Comparison of ENCODE assay signal across 8 mouse cellular contexts in the genomic region with DNA sequence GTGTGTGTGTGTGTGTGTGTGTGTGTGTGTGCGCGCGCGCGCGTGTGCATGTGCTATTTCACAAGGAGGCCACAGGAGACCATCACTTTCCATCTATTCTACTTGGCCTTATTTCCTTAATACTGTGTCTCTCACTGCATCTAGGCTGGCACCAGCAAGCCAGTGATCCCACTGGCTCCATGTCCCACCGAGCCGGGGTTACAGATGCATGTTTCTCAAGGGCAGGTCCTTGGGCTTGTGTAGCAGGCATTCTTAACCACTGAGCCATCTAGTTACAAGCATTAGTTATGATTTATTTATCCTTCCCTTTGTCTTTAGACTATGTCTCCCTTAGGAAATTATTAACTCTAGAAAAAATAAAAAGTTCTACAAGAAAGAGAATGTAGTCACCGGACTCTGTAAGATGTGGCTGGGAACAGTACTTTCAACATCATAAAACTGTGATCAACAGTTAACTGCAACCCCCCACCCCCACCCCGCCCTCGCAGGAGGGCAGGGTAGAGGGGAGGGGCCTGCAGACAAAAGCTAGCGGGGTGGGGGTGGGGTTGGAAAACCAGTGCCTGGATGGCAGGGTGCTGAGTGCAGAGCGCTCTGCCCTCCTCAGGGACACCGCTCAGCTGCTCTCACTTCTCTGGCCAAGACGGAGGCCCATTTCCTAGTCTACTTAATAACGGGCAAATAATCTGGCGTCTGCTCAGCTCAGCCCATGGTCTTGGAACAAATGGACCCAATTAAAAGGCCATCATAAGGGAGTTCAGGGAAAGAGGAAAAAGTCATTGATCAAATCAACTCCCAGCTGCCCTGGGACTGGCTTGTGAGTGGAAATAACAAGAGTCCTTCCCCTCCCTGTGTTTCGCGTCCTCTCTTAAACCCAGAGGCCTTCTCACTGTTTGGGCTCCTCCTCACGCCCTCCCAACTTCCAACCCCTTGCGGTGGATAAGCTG. TPM values are rescaled to one million over a fixed set of nuclear protein-coding genes. Genes with fewer than 3 reads are reported as not detected.
A peak's percentile ranks its signal among the peaks of the same experiment; 100 is the strongest.
DNase-seq lines count a peak whose midpoint lies in the region; ATAC-seq and TF ChIP-seq lines count a peak whose summit lies in the region.

No protein-coding gene starts in this region.

- H3K36me3 ChIP-seq in limb, embryonic 11.5 days (ENCODE audit: control insufficient read depth, insufficient read depth, low read length) = no peaks in the 10 kb centered on the region
- H3K36me3 ChIP-seq in myocyte (ENCODE audit: control insufficient read depth, insufficient read depth) = no peaks in the 10 kb centered on the region

- peak overlapping the region; percentile 84 for H3K27ac ChIP-seq in limb, embryonic 11.5 days (replicated peaks; ENCODE audit: low read depth, low read length)

- peak; percentile 44 for DNase-seq in ovary, adult 18-20 months (ENCODE audit: low spot score)
- DNase-seq in ovary, postnatal 10 days (ENCODE audit: low spot score) = no peak
- DNase-seq in limb, embryonic 11.5 days (ENCODE audit: low spot score) = peak; percentile 74
- DNase-seq in urinary bladder, postnatal 10 days (ENCODE audit: low spot score) = no peak
- no peak for DNase-seq in layer of hippocampus, postnatal 14 days (ENCODE audit: low spot score in 2 of 2)
- DNase-seq in left cerebral cortex, postnatal 36 days (ENCODE audit: low spot score in 2 of 2) = no peak

- intact Hi-C loops in left cerebral cortex, postnatal 36 days (cut with DNase I) = no loop called here

- no peak overlapping the region; the same call in 1 of the 2 replicates for H3K4me2 ChIP-seq in limb, embryonic 11.5 days (ENCODE audit: low read depth, severe bottlenecking)
- H3K4me2 ChIP-seq in myocyte (ENCODE audit: low read depth) = peak overlapping the region; percentile 14

- no peak overlapping the region for H3K4me3 ChIP-seq in limb, embryonic 11.5 days (ENCODE audit: low read depth, low read length)
- H3K4me3 ChIP-seq in myocyte = no peak overlapping the region

- no peak overlapping the region for H3ac ChIP-seq in myocyte (ENCODE audit: control insufficient read depth, insufficient read length)

- no peak for TF ChIP-seq POLR2A in myocyte (IDR thresholded peaks at IDR 0.05; ENCODE audit: insufficient read length, low read depth)

- H3K27me3 ChIP-seq in limb, embryonic 11.5 days (ENCODE audit: control insufficient read depth, insufficient read depth, low read length) = no peaks in the 10 kb centered on the region
- H3K27me3 ChIP-seq in myocyte (ENCODE audit: control insufficient read depth, insufficient read depth, insufficient read length) = no peaks in the 10 kb centered on the region

- WGBS in limb, embryonic 11.5 days = 30% methylated on average over 21 of the region's 21 CpGs

- H3K4me1 ChIP-seq in limb, embryonic 11.5 days (ENCODE audit: control insufficient read depth, insufficient read depth, low read length) = peaks cover 12% of the 10 kb centered on the region

- ATAC-seq in granulocyte monocyte progenitor cell, adult 5-6 weeks (replicated peaks; ENCODE audit: poor library complexity, severe bottlenecking) = peak; percentile 56
- ATAC-seq in limb, embryonic 11.5 days (ENCODE audit: insufficient number of reproducible peaks, low FRiP score, low TSS enrichment, low read depth) = peak; percentile 84

- peak overlapping the region; percentile 30; the same call in 1 of the 2 replicates for H3K9ac ChIP-seq in limb, embryonic 11.5 days (ENCODE audit: low read length)

- H3K9me3 ChIP-seq in limb, embryonic 11.5 days (ENCODE audit: control insufficient read depth, low read length) = no peaks in the 10 kb centered on the region

- no peaks in the 10 kb centered on the region for H3K79me2 ChIP-seq in myocyte (ENCODE audit: control insufficient read depth, insufficient read depth)

TF ChIP-seq in myocyte, 11 proteins besides CTCF, POLR2A, EP300 and RAD21:
- no peak for TF ChIP-seq MYOG (IDR thresholded peaks at IDR 0.05; ENCODE audit: control insufficient read depth in 1 of 3, insufficient read depth in 1 of 3, insufficient read length in 2 of 3, low read depth in 2 of 3)
- TF ChIP-seq SRF (IDR thresholded peaks at IDR 0.05; ENCODE audit: control insufficient read depth, insufficient read length, low read depth) = no peak
- no peak for TF ChIP-seq TCF3 (IDR thresholded peaks at IDR 0.05; ENCODE audit: insufficient read length, low read depth)
- no peak for TF ChIP-seq REST (IDR thresholded peaks at IDR 0.05; ENCODE audit: insufficient read depth, insufficient read length)
- TF ChIP-seq USF1 (IDR thresholded peaks at IDR 0.05; ENCODE audit: low read depth) = no peak
- no peak for TF ChIP-seq E2F4 (IDR thresholded peaks at IDR 0.05; ENCODE audit: insufficient read depth)
- no peak for TF ChIP-seq CEBPB (IDR thresholded peaks at IDR 0.05; ENCODE audit: insufficient read depth, poor library complexity, severe bottlenecking)
- TF ChIP-seq MYOD1 (IDR thresholded peaks at IDR 0.05; ENCODE audit: control insufficient read depth in 1 of 3, insufficient read length in 2 of 3, low read depth in 2 of 3) = no peak
- no peak for TF ChIP-seq POLR2AphosphoS2 (IDR thresholded peaks at IDR 0.05; ENCODE audit: insufficient read length, low read depth)
- TF ChIP-seq MAX (IDR thresholded peaks at IDR 0.05; ENCODE audit: low read depth) = no peak
- TF ChIP-seq TCF12 (IDR thresholded peaks at IDR 0.05; ENCODE audit: insufficient read depth, poor library complexity, severe bottlenecking) = no peak

RNA-seq across cellular contexts. Expression of gene P2ry6, which starts 10.3 kb away (rescaled TPM):
- not detected in 2 replicates for total RNA-seq in granulocyte monocyte progenitor cell, adult 5-6 weeks (2014; fragmentation: Nextera tagmentation)
- total RNA-seq in granulocyte monocyte progenitor cell, adult 5-6 weeks (2017) = 0.17 TPM in 1 of 2 replicates, not detected in the other
- polyA plus RNA-seq in limb, embryonic 11.5 days (2014; fragmentation: Nextera tagmentation; extraction: Ambion mirVana) = 1.6 and 2.5 TPM in 2 replicates
- 0.13 TPM for polyA plus RNA-seq in myocyte (2012; fragmentation: generic; extraction: Trizol)
- total RNA-seq in layer of hippocampus, postnatal 14 days (2021) = 1 to 10 TPM; 3.0 to 6.0 TPM
- total RNA-seq in left cerebral cortex, postnatal 36 days (2021) = 1 to 10 TPM; 3.3 to 3.8 TPM

RNA-seq across cellular contexts. Expression of gene P2ry2, which starts 27.9 kb away (rescaled TPM):
- 8.7 and 15.1 TPM in 2 replicates for total RNA-seq in granulocyte monocyte progenitor cell, adult 5-6 weeks (2014; fragmentation: Nextera tagmentation)
- 6.2 and 7.8 TPM in 2 replicates for total RNA-seq in granulocyte monocyte progenitor cell, adult 5-6 weeks (2017)
- polyA plus RNA-seq in limb, embryonic 11.5 days (2014; fragmentation: Nextera tagmentation; extraction: Ambion mirVana) = 0.40 and 0.88 TPM in 2 replicates
- 20.8 TPM for polyA plus RNA-seq in myocyte (2012; fragmentation: generic; extraction: Trizol)
- total RNA-seq in layer of hippocampus, postnatal 14 days (2021) = 1 to 10 TPM; 1.4 to 2.2 TPM
- total RNA-seq in left cerebral cortex, postnatal 36 days (2021) = under 1 TPM; 0.57 to 0.91 TPM

RNA-seq across cellular contexts. Expression of gene Arhgef17, which starts 52.8 kb away (rescaled TPM):
- total RNA-seq in granulocyte monocyte progenitor cell, adult 5-6 weeks (2014; fragmentation: Nextera tagmentation) = 0.30 TPM in 1 of 2 replicates, not detected in the other
- total RNA-seq in granulocyte monocyte progenitor cell, adult 5-6 weeks (2017) = not detected in 2 replicates
- polyA plus RNA-seq in limb, embryonic 11.5 days (2014; fragmentation: Nextera tagmentation; extraction: Ambion mirVana) = 12.6 and 13.6 TPM in 2 replicates
- 24.7 TPM for polyA plus RNA-seq in myocyte (2012; fragmentation: generic; extraction: Trizol)
- 100 to 1,000 TPM; 113 to 117 TPM for total RNA-seq in layer of hippocampus, postnatal 14 days (2021)
- 100 to 1,000 TPM; 128 to 134 TPM for total RNA-seq in left cerebral cortex, postnatal 36 days (2021)

Comparison
In these comparisons a context has a peak if more than half of its experiments do, and no peak if none do; other contexts are left out.
1. DNase-seq: peak in ovary, adult 18-20 months (single experiment) and limb, embryonic 11.5 days (single experiment); none in ovary, postnatal 10 days (single experiment), urinary bladder, postnatal 10 days (single experiment), layer of hippocampus, postnatal 14 days (0 of 2) and left cerebral cortex, postnatal 36 days (0 of 2).
2. RNA of gene Arhgef17, which starts 52.8 kb away (total RNA-seq): 128 to 134 TPM in left cerebral cortex, postnatal 36 days and 113 to 117 TPM in layer of hippocampus, postnatal 14 days; 0.30 TPM in granulocyte monocyte progenitor cell, adult 5-6 weeks; every median in the first group is over 10 times any median in the second.